Mouse (Mus musculus) cerebellum, adult 2 months (tissue): Measurements from ENCODE around the gene Slc35e3. TPM values are rescaled to one million over a fixed set of nuclear protein-coding genes. Genes with fewer than 3 reads are reported as not detected.
"Not testable (repeated sequence)": the region's sequence is repeated elsewhere in the genome, so short reads cannot be mapped to it uniquely, and the experiment has no call there.

Experiments used
- DNase-seq, 2 experiments: peaks; one replicate each; pipeline ENCODE4 v3.0.0; 2021
- H3K27ac ChIP-seq: fragments of 200-500 bp; 2 replicates; pipeline ENCODE4 v1.5.1; 2012; ENCODE audit warnings: low read length, control low read depth, inconsistent platforms; ENCODE audit not compliant: insufficient read depth
- H3K27me3 ChIP-seq: fragments of 200-500 bp; 2 replicates; pipeline ENCODE4 v1.6.1; 2012; ENCODE audit warnings: inconsistent platforms, mild to moderate bottlenecking, low read length, moderate library complexity; ENCODE audit not compliant: control insufficient read depth, insufficient read depth
- H3K4me1 ChIP-seq: fragments of 200-500 bp; 2 replicates; pipeline ENCODE4 v1.6.1; 2011; ENCODE audit warnings: low read length; ENCODE audit not compliant: control insufficient read depth, insufficient read depth
- H3K4me3 ChIP-seq: fragments of 200-500 bp; replicated peaks from 2 replicates; pipeline ENCODE3; 2011; ENCODE audit warnings: mild to moderate bottlenecking, low read depth, low read length, control low read depth; ENCODE audit not compliant: insufficient read depth
- CTCF ChIP-seq: fragments of 200-500 bp; IDR thresholded peaks from 2 replicates; pipeline ENCODE4 v1.5.1; 2011; ENCODE audit warnings: low read depth, mild to moderate bottlenecking, control low read depth, low read length, moderate library complexity, borderline replicate concordance; ENCODE audit not compliant: insufficient read depth
- POLR2A ChIP-seq: fragments of 200-500 bp; IDR thresholded peaks from 2 replicates; pipeline ENCODE4 v1.6.1; 2011; ENCODE audit warnings: low read length, control low read depth, borderline replicate concordance; ENCODE audit not compliant: insufficient read depth
- WGBS: fragments of 180-500 bp; shearing (Covaris S2); methylation state at CpG from one replicate; pipeline ENCODE4 v1.1.7; 2018; 5-methylcytosine and 5-hydroxymethylcytosine counted together
- polyA plus RNA-seq: library from polyadenylated mRNA; depleted of rRNA; stranded (reverse); fragments of >200 nt; gene quantifications from 2 replicates; pipeline ENCODE4 v1.2.3, GENCODE M21; 2012

Slc35e3 gene
- polyA plus RNA-seq, 1 experiment: 27.8 TPM

DNA sequence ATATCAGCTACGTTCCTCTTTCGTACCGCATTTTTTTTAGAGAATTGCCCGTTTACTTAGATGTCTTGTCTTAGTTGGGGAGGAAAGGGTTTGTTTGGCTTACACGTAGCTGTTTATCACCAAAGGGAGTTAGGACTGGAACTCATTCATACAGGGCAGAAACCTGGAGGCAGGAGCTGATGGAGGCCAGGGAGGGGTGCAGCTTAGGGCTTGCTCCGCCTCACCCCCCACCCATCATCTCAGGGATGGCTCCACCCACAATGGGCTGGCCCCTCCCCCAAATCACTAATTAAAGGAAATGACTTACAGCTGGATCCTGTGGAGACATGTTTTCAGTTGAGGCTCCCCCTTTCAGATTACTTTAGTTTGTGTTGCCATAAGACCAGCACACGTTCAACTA is 1.5 kb upstream of the Slc35e3 start:
- H3K27me3 ChIP-seq: no peaks in the 10 kb centered on the region
- 95% methylated on average over 7 of the region's 7 CpGs for WGBS
- no peak overlapping the region for H3K27ac ChIP-seq
- H3K4me1 ChIP-seq: peaks cover 6% of the 10 kb centered on the region
- DNase-seq: no peak
- no peak overlapping the region for H3K4me3 ChIP-seq
- TF ChIP-seq CTCF (no peak), POLR2A (no peak)

DNA sequence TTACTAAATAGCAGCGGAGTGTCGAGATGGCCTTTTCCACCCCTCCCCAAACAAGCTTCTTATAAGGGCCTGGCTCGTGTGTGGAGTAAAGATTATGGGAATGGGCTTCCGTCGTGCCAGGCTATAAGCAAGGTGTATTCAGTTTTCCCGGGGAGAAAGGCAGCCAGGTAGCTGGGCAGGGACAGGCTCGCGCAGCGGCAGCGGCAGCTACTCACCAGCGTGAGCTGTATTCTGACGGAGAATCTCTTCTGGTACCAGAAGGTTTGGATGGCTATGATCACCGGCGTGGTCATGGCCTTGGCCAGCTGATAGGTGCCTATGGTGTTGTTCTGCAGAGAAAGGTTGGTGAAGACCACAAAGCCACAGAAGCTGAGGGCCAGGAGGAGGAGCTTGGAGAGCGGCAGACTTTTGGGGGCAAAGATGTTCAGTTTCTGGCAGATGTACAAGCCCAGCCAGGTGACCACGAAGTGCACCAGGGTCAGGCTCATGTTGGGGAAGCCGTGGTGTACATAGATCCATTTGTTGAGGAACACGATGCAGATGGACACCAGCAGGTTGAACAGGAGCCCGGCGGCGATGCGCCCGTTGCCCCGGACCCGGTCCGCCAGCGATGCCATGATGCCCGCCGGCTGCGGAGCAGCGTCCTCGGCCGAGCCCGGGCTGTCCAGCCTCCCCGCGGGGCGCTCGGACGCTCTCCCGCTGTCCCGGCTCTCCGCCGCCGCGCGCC is 432 bp downstream of the Slc35e3 start:
- H3K27ac ChIP-seq: not testable (repeated sequence)
- under 1% methylated on average over 18 of the region's 46 CpGs for WGBS

DNA sequence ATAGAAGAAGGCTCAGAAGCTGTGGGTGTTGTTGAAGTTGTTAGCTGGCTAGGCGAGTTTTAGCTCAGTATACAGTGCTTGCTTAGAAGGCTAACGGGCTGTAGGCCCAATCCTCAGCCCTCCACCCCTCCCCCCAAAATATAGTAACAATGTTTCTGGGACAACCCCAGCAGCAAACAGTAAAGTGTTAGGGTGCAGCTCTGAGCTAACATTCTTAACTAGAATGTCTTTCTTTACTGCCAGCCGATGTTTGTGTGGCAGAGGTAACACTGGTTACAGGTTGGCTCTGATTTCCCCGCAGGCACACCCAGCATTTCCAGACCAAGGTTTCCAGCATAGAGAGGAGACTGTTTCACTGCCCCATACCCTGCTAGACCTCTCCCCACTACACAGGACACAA is 2.2 kb downstream of the Slc35e3 start:
- 71% methylated on average over 4 of the region's 4 CpGs for WGBS
- no peak for TF ChIP-seq CTCF

More for the DNA sequence above, 432 bp downstream of the Slc35e3 start:
- H3K27me3 ChIP-seq, H3K4me1 ChIP-seq: not testable (repeated sequence)
- H3K4me3 ChIP-seq: peak overlapping the region; percentile 59
- DNase-seq: peak; percentile 38 to 58

DNA sequence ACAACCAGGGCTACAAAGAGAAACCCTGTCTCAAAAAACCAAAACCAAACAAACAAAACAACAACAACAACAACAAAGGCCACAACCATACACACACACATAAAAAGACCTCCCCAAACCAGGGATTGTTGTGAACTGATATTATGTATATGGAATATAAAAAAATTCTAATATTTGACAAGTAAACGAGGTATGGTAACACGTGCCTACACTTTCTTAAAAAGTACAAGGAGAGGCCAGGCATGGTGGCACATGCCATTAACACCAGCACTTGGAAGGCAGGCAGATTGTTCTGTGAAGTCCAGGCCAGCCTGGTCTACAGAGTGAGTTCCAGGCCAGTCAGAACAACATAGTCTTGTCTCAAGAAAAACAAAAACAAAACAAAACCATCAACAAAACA is 3.0 kb downstream of the Slc35e3 start:
- no peak for TF ChIP-seq CTCF
- no peak for TF ChIP-seq POLR2A
- Histone ChIP-seq H3K27me3 (no peaks in the 10 kb centered on the region), H3K4me1 (peaks cover 6% of the 10 kb centered on the region), H3K4me3 (no peak overlapping the region), H3K27ac (no peak overlapping the region)
- 82% methylated on average over 2 of the region's 2 CpGs for WGBS
- no peak for DNase-seq

More for the DNA sequence above, 2.2 kb downstream of the Slc35e3 start:
- Histone ChIP-seq H3K27me3 (no peaks in the 10 kb centered on the region), H3K4me1 (peaks cover 6% of the 10 kb centered on the region), H3K27ac (no peak overlapping the region), H3K4me3 (no peak overlapping the region)
- no peak for DNase-seq

DNA sequence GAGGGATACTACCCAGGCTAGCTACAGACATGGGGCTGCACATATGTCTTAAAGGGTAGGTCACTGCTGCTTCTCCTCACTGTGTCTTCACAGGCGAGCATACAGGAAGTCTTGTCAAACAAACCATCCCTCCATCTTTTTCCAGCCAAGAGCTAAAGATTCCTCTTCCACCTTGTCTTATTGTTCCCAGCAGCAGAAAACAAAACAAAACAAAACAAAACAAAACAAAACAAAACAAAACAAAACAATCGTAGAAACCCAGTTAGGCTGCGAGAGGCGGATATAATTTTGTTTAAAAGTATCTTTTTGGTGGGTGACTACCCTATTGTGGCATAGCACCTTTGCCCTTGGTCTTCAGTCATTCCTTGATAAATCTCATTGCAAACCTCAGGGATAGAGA is 3.5 kb downstream of the Slc35e3 start:
- Histone ChIP-seq H3K27me3 (no peaks in the 10 kb centered on the region), H3K4me1 (peaks cover 6% of the 10 kb centered on the region), H3K4me3 (no peak overlapping the region), H3K27ac (no peak overlapping the region)
- DNase-seq: no peak
- WGBS: 92% methylated on average over 4 of the region's 4 CpGs
- TF ChIP-seq POLR2A: no peak
- TF ChIP-seq CTCF: no peak

DNA sequence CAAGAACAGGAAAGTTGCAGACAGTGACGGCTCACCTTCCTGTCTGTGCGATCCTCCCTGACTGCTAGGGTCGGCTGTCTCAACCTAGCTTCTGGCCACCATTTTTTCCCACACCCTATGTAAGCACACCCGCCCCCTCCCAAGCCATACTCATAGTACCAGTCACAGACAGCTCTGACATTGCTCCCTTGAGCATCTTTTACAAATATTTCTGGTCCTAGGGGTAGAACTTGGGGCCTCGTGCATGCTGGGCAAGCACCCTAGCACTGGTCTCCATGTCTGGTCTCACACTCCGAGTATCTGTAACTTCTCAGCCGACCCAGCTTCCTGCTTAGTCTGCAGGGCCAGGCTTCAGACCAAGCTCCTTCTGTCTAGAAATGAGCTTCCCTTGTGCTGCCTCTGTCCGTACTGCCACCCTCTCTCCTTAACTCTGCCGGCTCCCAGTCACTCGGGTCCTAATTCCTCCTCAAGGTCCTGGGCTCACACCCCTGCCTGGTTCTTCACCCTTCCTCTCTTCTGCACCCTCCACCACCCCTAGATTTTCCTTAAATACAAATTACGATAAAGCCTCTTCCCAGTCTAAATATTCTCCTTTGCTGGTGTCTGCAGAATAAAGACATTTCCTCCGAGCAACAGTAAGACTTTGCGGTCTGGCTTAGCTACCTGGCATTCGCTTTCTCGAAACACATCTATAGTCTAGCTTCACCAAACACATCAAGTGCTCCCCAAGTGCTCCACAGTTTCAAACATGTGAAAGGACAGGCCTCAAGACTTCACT is 4.3 kb downstream of the Slc35e3 start:
- no peak for TF ChIP-seq CTCF
- TF ChIP-seq POLR2A: no peak
- Histone ChIP-seq H3K4me3 (no peak overlapping the region), H3K27me3 (no peaks in the 10 kb centered on the region), H3K27ac (no peak overlapping the region), H3K4me1 (peaks cover 6% of the 10 kb centered on the region)
- 88% methylated on average over 15 of the region's 15 CpGs for WGBS
- DNase-seq: no peak

DNA sequence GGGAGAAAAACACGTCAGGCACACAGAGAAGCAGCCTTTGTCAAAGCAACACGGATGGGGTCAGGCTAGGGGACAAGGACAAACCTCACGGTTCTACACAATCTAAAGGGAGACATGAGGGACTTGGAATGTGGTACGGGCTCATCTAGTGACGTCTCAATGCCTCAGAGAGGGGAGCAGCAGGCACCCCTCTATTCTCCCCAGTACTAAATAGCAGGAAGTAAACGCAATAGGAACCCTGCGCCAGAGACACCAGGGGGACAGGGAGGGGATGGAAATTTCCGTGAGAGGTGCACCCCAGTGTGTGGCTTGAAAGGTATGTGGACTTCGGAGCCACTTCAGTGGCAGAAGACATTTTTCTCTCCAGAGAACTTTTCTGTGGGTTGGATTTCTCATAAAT is 5.2 kb downstream of the Slc35e3 start:
- no peak overlapping the region for H3K4me3 ChIP-seq
- H3K27me3 ChIP-seq: no peaks in the 10 kb centered on the region
- H3K27ac ChIP-seq: no peak overlapping the region
- 85% methylated on average over 9 of the region's 9 CpGs for whole genome bisulfite sequencing
- no peak for DNase-seq
- H3K4me1 ChIP-seq: peaks cover 6% of the 10 kb centered on the region
- TF ChIP-seq CTCF: no peak
- TF ChIP-seq POLR2A: no peak

DNA sequence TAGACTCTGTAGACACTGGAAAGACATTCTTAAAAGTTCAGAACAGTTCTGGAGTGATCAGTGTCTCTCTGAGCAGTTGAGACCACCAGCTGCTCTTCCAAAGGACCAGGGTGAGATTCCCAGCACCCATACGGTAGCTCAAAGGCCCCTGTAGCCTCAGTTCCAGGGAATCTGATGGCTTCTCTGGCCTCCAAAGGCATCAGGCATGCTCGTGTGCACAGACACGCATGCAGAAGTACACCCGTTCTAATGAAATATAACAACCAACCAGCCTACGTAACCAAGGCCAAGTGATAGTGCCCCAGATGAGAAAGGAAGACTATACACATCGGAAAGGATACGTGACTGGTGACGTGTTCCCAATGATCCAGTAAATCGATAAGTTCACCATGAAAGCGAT is 6.0 kb downstream of the Slc35e3 start:
- Histone ChIP-seq H3K27ac (no peak overlapping the region), H3K4me1 (peaks cover 6% of the 10 kb centered on the region), H3K4me3 (no peak overlapping the region), H3K27me3 (no peaks in the 10 kb centered on the region)
- 97% methylated on average over 10 of the region's 10 CpGs for WGBS
- DNase-seq: no peak
- no peak for TF ChIP-seq CTCF
- no peak for TF ChIP-seq POLR2A
